Mouse (Mus musculus): ENCODE data around the gene Ap1s3. TPM values are rescaled to one million over a fixed set of nuclear protein-coding genes. Genes with fewer than 3 reads are reported as not detected.

The Ap1s3 gene
- total RNA-seq (2022) = not detected

DNA sequence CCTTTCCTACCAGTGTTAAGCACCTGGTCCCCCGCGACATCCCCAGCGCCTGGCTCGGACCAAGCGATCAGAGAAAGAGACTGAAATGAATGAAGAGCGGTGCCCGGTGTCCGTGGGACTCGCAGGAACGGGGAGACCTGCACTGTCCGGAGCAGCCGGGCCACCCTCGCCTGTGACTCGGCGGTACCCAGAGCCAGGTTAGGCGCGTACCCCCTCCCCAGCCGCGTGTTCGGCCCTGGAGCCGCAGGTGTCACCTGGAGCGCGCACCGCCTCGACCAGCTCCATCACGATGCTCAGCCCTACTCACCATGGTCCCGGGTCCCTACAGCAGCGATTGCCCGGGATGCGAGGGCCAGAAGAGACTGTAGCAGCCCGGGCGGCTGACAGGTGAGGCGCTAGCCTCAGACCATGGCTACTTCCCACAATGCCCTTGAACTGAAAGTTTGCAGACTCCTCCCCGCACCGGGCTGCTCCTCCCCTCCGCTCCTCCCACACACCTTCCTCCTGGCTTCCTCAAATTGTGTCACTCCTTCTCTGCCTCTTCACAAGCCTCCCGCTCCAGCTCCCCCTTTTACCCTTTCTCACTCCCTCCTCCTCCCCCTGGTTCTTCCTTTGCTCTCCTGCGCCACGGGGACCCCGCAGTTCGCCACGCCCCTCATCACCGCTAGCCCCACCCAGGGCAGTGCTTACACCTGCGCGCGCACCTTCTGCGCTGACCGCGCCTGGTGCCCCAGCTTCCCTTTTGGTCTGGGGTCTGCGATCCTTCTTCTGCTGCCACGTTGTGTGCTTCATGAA is at the start of gene Ap1s3:
Ap1s3 (minus strand) TSS at position 430 of the 795 bp plus-strand sequence.
- DNase-seq (ENCODE audit: low spot score in 2 of 2) = no peak

DNA sequence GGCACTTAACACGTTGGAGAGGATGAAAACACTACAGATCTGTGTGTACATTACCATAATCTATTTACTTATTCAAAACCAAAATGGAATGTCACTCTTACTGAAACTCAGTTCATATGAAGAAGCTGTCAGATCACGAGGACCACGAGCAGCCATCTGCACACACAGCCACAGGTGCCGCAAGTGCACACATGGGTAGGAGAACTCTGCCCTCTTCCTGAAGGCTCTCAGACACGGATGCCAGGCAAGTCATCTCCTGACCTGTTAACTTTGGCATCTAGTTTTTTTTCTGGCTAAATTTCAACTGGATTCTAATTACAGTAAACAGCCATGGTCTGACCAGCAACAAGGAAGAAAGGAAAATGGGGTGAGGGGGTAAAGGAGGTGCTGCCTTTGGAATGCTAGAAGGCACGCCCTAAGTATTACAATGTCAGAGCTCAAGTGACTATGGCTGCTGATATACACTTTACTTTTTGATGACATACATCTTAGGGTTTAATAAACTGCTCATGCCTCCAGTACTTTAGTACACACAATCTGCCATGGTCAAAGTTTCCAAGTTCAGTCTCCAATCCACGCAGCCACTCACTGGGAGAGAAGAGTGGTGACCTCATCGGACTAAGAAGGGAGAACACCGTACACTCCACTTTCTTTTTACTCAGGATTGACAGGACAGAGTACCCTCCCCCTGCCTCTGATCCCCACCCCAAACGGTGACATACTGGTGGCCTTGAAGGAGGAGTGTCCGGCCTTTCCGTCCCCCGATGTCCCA is 42.6 kb upstream of the Ap1s3 start:
- no peak for DNase-seq (ENCODE audit: low spot score in 2 of 2)

DNA sequence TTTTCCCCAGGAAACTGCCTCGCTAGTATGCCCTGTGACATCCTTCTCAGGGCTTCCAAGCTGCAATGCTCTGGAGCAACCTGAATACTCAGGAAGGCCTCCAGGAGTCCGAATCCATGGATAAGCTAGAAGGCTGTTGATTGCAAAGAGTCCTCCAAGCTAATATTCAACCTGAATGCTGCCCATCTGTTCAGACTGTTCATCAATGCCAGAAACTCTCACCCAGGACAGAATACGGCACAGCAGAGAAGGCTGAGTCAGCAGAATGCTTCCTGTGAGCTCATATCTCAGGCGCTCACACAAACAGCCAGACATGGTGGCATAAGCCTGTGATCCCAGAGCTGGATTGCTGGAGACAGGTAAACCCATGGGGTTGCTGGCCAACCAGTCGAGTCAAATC is 41.3 kb upstream of the Ap1s3 start:
- no peak for DNase-seq (ENCODE audit: low spot score in 2 of 2)

DNA sequence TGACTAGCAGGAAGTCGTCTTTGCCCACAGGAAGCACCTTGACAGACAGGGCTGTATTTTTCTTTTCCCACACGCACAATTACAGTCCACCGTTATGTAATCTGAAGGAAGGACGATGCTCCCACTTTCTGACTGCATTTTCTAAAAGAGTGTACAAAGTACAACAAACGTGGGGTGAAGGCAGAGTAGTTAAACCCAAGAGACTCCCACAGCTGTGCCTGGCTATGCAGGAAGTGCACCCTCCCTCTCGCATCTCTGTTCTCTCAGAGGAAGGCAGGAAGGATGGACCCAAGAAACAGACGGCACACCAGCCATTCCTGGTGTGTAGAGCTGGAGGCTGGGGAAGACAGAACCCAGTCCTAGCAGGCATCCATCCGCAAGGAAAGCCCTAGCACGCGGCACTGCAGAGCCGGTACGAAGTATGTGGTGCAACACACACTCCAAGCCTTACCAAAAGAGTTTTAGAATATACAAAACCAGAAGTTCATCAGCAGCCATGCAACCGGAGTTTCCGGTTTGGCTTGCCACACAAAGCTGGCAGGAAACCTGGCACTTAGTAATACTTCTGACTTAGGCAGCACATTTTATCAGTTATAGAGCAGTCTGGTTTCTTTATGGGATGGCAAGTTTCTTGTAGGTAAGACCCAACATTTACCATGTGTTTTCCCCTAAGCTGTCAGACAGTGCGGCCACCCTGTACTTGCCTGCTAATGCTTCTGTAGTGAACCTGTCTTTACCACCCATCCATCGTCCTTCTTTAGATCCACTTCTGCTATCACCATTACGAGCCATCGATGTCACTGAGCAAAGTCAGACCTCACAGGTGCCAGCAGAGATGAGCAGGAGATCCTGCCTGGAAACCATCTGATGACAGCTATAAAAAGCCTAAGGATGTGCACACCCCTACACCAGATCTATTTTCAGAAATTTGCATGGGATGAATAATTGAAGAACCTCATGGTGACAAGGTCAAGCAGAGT is 39.7 kb upstream of the Ap1s3 start:
- DNase-seq (ENCODE audit: low spot score in 2 of 2) = no peak

DNA sequence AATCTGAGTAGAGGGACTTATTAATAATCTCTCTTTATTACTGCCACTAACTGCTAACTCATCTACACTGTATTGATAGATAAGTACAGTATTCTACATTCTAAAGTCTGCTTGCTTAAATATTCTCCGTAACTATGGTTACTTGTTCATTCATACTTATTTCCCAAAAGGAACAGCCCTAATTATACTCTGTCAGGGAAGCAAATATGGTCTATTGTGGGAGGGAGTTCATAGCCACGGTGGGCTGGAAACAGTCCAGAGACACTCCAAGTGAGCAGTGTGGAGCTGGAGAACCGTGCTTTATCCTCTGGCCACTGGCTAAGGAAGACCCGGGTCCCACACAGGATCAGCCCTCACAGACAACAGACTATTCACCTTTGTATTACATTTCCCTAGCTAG is 38.9 kb upstream of the Ap1s3 start:
- no peak for DNase-seq (ENCODE audit: low spot score in 2 of 2)

DNA sequence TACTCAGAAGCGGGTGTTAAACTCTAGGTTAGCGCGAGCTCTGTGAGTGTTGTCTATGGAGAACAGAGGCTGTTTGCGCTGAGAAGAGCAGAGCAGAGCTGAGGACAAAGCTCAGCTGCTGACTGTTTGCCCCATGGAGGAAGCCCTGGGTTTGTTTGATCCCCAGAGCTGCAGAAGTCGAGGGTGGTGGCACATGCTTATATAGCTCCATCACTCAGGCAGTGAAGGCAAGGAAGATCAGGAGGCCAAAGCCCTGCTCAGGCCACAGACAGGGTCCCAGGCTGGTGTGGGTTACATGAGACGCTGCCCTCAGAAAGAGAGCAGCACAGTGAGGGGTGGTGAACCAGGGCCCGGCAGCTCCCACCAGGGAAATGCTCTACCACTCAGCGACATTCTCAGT is 38.4 kb upstream of the Ap1s3 start:
- DNase-seq (ENCODE audit: low spot score in 2 of 2) = no peak

DNA sequence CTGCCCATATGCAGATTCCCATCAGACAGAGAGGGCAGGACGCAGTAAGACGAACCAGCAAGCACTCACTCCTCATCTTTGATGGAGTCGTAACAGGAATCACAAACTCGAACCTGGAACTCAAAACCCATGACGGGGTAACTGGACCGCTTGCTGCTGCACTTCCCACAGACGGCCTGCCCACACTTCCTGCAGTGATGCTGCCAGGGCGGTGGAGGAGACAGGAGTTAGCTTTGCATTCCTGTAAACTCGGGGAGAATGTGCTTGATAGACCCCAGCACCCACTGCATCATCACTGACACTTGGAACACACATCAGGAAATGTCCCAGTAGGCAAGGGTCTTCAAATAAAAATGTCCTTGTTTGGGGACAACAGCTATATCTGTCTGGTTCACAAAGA is 35.6 kb upstream of the Ap1s3 start:
- no peak for DNase-seq (ENCODE audit: low spot score in 2 of 2)

DNA sequence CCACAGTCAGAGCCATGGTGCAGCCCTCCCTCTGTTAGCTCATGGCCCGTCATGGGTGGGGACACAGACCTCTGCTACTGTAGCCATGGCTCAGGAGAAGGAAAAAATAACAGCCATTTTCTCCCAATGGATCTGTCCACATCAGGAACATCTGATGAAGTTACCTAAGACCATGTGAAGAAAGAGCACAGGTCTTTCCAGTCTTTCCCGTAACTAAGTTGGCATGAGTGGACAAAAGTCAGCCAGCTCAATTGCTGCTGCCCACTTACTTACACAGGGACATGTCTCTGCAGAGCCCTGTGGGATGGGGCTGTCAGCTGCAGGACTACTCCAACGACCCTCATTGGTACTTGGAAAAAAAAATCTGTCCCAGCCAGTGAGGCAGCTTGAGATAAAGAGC is 34.9 kb upstream of the Ap1s3 start:
- no peak for DNase-seq (ENCODE audit: low spot score in 2 of 2)

DNA sequence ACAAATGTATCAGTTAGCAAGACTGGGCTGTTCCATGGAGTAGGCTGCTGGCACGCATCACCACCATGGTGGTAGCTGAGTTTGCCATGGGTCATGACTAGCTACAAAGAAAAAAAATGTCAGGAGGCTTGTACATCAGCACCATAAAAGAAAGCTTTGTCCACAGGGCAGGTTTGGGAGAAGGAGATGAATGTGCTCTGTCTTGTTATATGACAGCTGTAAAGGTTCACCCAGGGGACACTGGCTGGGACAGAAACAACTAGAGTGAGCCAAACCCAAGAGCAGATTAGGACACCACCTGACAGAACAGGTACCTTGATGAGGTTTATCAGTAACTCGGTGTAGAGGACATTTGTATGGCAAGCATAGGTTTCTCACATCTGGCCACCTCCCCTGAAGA is 32.9 kb upstream of the Ap1s3 start:
- no peak for DNase-seq (ENCODE audit: low spot score in 2 of 2)

DNA sequence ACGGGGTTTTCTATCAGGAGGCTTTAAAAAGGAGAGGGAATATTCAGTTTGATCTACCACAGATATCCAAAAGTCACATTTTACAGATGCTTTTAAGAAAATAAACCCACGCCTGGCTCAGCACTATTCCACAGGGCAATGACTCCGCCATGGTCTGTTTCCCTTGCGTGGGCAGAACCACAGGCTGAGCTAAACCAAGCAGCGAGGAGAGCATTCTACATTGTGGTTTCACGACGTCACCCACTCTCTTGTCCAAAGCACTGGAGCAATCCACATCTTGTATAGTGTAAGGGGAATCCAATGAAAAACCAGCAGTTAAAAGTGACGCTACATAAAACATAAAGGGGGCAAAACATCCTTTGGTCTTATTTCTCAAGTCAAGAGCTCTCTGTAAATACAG is 31.7 kb upstream of the Ap1s3 start:
- no peak for DNase-seq (ENCODE audit: low spot score in 2 of 2)

DNA sequence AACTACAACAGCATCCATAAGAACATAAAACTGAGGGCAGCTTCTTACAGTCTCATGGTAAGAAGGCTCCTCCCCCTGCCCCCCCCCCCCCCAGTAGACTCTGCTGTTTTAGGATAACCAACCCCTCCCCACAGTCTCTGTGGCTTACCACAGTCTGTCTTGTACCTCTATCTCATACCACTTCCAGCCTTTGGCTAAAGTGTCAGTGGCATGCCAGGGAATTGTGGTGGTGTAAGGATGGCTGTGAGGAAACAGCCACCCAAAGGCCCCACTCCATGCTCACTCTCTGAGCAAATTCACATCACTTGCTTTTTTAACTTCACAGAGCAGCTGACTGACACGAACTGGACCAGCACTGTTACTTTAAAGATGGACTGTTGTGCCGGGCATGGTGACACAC is 26.7 kb upstream of the Ap1s3 start:
- DNase-seq (ENCODE audit: low spot score in 2 of 2) = no peak

DNA sequence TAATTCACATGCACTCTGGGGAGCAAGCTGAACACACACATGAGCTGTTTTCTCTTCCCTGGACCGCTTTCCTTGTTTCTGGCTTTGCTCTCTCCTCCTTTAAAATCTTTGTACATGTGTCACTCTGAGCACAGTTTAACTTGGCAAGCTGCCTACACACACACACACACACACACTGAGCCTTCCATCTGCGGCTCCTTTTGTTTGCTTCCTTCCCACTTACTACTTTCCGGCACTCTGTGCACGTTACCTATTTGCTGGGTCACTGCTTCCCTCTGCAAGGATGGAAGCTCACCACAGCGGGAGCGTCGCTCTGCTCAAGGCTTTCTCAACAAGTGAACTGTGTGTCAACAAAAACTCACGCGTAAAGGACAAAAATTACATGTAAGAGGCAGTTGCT is 25.6 kb upstream of the Ap1s3 start:
- no peak for DNase-seq (ENCODE audit: low spot score in 2 of 2)

DNA sequence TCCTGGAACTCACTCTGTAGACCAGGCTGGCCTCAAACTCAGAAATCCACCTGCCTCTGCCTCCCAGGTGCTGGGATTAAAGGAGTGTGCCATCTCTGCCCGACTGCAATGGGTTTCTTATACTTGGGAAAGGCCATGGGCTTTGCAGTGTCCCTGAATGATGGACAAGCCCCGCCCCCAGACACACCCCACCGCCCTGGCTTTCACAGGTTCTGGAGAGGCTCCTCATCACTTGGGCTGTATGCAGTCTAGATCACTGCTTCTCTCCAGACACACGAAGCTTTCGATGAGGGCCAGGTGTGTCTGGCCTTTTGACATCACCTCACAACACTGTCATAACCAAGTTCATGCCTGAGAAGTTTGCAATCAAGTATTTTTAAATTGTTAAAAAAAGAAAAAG is 25.2 kb upstream of the Ap1s3 start:
- DNase-seq (ENCODE audit: low spot score in 2 of 2) = no peak

DNA sequence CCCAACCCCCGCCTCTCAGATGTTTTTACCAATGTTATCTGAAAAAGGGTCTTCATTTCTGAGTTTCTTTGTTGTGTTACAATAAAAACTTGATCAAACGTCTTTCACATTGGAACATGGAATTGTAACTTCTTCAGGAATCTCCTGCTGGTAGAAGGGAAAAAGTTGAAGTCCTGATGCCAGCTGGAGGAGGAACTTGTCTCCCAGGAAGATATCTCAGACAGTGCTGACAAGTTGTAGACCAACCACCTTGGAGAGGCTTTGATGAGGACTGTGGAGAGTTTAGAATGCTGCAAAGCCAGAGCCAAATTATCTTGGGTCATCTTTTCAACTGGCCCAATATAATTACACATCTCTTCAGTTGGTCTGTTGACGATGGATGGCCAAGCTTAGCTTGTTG is 20.7 kb upstream of the Ap1s3 start:
- no peak for DNase-seq (ENCODE audit: low spot score in 2 of 2)

DNA sequence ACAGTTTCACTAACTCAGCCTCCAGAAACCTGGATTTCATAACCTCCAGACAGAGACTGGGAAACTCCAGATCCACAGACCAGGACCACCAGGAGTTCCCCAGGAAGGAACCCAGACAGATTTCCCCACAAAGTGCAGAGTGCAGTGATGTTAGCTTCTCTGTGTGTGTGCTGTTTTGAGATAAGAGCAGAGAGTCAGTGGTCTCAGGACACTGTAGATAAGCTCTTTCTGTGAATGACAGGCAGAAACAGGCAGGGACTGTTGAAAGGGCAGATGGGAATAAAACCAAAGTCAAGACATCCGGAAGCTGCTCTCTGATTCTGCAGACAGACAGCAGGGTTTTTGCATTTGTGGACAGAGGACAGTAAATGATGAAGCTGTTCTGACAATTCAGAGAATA is 15.5 kb upstream of the Ap1s3 start:
- no peak for DNase-seq (ENCODE audit: low spot score in 2 of 2)

DNA sequence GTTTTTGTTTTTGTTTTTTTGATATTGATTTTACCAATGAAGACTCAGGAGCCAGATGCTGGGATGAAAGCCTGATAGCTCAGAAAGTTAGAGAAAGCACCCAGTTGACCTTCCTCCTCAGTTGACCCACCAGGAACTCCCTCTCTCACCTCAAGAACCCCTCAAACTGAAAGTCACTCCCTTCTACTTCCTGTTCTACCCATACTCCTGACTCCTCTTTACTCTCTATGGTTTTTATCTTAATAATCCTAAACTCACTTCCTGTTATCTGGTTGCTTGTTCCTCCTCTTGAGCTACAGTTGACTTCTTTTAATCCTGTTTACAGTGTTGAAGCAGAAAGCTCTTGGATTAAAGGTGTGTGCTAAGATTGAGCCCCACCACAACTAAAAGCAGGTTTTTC is 12.3 kb upstream of the Ap1s3 start:
- no peak for DNase-seq (ENCODE audit: low spot score in 2 of 2)

DNA sequence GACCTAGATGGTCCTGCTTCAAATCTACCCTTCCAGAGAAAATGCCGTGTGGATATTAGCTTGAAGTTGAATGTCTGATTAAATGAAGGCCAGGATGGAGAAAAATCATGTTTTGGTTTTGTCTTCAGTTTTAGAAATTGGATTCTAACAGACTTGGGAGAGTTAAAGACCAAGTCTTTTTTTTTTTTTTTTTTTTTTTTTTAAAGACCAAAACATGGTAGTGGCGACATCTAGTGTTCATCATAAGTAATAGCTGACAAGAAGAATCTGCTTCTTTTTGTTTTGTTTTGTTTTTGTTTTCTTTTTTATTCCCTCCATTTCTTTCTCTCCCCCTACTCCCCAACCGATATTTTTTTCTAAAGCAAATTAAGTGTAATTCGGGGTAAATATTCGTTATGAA is 11.2 kb upstream of the Ap1s3 start:
- DNase-seq (ENCODE audit: low spot score in 2 of 2) = no peak

DNA sequence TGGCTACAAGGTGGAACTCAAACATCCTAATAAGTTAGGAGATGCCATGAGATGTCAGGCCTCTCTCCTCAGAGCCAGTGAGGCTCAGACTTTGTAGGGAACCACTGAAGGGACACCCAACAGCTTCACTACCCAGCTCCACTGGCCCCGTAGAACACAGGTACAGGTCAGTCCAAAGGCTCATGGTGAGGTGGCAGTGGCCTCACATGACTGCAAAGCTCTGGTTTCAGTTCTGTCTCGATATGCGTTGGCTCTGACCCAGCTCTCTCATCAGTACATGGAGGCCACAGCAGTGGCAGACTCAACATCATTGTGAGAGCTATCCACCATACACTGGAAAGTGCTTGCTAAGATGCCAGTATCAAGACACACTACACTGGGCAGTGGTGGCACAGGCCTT is 9.0 kb upstream of the Ap1s3 start:
- DNase-seq (ENCODE audit: low spot score in 2 of 2) = no peak

DNA sequence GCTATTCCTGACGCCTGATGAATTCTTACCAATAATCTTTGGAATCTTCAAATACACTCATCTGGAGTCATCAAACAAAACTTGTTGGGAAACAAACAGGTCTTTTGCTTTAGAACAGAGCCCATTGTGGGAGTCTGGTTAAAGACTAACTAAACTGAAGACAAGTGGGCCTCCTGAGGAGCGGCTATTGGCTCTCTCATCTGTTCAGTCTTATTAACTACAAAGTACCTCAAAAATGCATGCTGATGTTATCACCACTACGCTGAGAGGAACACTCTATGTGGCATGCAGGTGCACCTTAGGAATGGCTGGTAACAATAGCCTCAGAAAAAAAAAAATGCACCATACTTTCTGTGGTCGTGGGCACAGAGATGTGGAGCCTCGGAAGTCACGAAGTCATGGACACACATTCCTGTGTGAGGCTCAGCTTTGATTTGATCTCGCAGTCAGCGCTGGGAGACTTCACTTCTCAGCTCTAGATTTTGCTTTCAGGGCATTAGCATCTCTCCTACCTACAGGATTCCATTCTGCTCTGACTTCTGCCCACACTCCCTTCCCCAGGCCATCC is 6.4 kb upstream of the Ap1s3 start:
- no peak for DNase-seq (ENCODE audit: low spot score in 2 of 2)

DNA sequence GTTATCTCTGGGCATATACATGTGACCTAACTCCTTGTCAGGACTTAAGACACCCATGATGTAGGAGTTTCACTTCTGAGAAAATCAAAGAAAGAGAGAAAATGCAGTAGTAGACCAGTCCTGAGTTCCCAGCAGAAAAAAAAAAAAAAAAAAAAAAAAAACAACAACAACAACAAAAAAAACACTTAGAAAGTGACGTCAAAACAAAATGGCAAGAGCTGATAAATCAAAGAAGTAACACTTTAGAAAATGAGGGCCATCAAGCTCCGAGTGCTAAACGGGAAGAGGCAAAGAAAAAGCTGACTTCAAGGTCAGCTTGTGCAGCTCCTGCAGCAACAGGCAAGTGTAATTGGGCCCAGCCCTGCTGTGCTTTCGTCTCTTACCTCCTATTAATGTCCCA is 3.9 kb upstream of the Ap1s3 start:
- DNase-seq (ENCODE audit: low spot score in 2 of 2) = no peak

DNA sequence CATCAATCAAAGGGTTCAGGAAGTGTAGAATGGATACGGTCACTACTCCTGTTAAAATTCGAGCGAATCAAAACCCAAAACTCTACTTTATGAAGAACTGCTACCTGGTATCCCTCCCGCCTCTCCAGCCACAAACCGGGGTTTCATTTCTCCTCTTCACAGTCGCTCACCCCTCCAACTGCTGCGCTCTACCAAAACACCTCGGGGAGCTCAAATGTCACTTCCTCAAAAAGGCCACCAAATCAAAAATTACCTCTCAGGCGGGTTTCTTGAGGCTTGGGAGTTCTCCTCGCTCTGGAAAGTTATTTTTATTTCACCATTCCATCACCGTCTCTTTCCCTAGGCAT is 603 bp downstream of the Ap1s3 start:
- no peak for DNase-seq (ENCODE audit: low spot score in 2 of 2)
